Mouse (Mus musculus): Measurements from ENCODE around the gene Hprt.

DNA sequence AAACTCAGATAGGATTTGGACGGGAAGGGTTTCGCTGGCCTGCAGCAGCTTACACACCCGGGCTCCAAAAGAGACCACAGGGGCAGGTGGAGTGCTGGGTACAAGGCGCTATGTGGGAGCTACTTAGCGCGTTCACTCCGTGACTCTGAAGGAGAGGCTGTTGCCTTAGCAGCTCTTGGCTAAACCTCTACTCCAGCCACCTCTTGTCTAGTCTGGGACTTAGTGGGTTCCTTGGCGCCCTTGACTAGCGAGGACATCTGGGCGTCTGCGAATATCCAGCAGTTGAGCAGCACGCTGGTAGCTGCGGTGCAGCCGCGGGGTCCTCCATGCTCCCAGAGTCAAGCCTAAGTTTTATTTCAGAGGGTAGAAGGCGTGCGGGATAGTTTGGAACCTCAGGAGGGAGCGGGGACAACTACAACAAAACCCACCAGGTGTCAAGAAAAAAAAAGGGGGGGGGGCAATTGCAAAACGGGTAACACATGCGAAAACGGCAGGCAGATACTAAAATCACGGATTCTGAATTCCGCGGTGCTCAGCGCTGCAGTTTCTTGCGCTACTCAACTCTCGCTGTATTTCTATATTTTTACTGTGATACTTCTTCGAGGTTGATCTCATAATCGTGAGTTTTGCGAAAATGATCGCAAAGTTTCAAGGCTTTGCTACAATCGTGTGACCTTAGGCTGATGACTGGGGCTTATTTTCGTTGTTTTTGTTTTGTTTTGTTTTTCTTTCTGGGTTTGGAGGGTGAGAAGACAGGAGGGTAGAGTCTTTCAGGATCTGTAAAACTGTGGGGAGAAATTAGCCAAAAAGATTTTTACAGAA lies 70.7 kb downstream of the Hprt start:
- TF ChIP-seq POLR2A (IDR thresholded peaks at IDR 0.05; ENCODE audit: low read depth, low read length) (no peak), CTCF (IDR thresholded peaks at IDR 0.05; ENCODE audit: borderline replicate concordance, insufficient read depth, low read length) (no peak)

All from embryonic fibroblast, embryonic 13.5 days (primary cell).